Mouse (Mus musculus) midbrain, embryonic 16.5 days (tissue): ENCODE measurements around the gene Hs3st3b1. TPM values are rescaled to one million over a fixed set of nuclear protein-coding genes. Genes with fewer than 3 reads are reported as not detected.
A peak's percentile ranks its signal among the peaks of the same experiment; 100 is the strongest.

Experiments
- ATAC-seq: fragments of 200-750 bp; cut with Nextera tagmentation; 2 replicates; pipeline ENCODE4 v1.8.0; 2017; ENCODE audit warnings: moderate TSS enrichment
- H3K27ac ChIP-seq: fragments of 300-500 bp; sonication (generic); 2 replicates; pipeline ENCODE4 v1.5.1; 2014; ENCODE audit warnings: mild to moderate bottlenecking, low read length, mixed read lengths
- H3K27me3 ChIP-seq: fragments of 300-500 bp; sonication (generic); 2 replicates; pipeline ENCODE4 v1.6.1; 2014; ENCODE audit warnings: low read depth, low read length, mixed read lengths; ENCODE audit not compliant: control insufficient read depth, insufficient read depth
- H3K36me3 ChIP-seq: fragments of 300-500 bp; sonication (generic); 2 replicates; pipeline ENCODE4 v1.6.1; 2014; ENCODE audit warnings: mild to moderate bottlenecking, low read length, moderate library complexity, mixed read lengths; ENCODE audit not compliant: control insufficient read depth, insufficient read depth
- H3K4me1 ChIP-seq: fragments of 300-500 bp; sonication (generic); 2 replicates; pipeline ENCODE4 v1.6.1; 2014; ENCODE audit warnings: mild to moderate bottlenecking, low read length, mixed read lengths; ENCODE audit not compliant: control insufficient read depth, insufficient read depth
- H3K4me2 ChIP-seq: fragments of 300-500 bp; sonication (generic); 2 replicates; pipeline ENCODE4 v1.6.1; 2014; ENCODE audit warnings: mild to moderate bottlenecking, low read length, mixed read lengths
- H3K4me3 ChIP-seq: fragments of 300-500 bp; sonication (generic); 2 replicates; pipeline ENCODE4 v1.5.1; 2014; ENCODE audit warnings: low read depth, mild to moderate bottlenecking, low read length, moderate library complexity, mixed read lengths
- H3K9ac ChIP-seq: fragments of 300-500 bp; sonication (generic); 2 replicates; pipeline ENCODE4 v1.6.1; 2014; ENCODE audit warnings: low read depth, low read length, mixed read lengths
- H3K9me3 ChIP-seq: fragments of 300-500 bp; sonication (generic); replicated peaks from 2 replicates; pipeline ENCODE4 v1.6.1; 2014; ENCODE audit warnings: mild to moderate bottlenecking, low read length, mixed read lengths; ENCODE audit not compliant: control insufficient read depth, poor library complexity, severe bottlenecking
- WGBS: fragments of 180-500 bp; shearing (Covaris S2); extraction: QIAGEN DNeasy Blood & Tissue Kit; methylation state at CpG from one replicate; pipeline ENCODE4 v1.1.7; 2014; 5-methylcytosine and 5-hydroxymethylcytosine counted together
- polyA plus RNA-seq: library from polyadenylated mRNA; unstranded; fragments of >200 nt; fragmentation: Nextera tagmentation; extraction: Ambion mirVana; gene quantifications from 2 replicates; pipeline ENCODE4 v1.2.1, GENCODE M21; 2015

The Hs3st3b1 gene
- polyA plus RNA-seq, 1 experiment from 2014 or later, result 15.4 TPM

DNA sequence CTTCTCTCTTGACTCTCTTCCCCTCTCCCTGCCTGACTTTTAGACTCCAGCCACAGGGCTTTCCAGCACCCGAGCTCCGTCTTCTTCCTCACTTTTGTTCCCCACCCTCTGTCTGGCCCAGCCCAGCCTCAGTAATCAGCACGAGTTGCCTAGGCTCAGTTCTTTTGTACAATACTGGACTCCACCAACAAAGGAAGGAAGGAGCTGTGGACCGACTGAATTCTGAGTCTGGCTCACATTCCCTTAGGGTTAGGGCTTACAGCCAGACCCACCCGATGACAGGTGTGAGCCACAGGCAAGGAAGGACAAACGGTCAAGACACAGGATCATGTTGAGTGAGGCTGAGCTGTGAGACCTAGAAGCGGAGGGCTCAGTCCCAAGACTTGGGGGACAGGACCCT lies 34.7 kb upstream of the Hs3st3b1 start:
- no peak overlapping the region for H3K9ac ChIP-seq

GRCm38 (mm10) chr11:63953887-63954286 lies 31.8 kb upstream of the Hs3st3b1 start:
- Histone ChIP-seq H3K9me3 (no peaks in the 10 kb centered on the region), H3K4me3 (no peak overlapping the region), H3K4me1 (peaks cover 14% of the 10 kb centered on the region; the same call in 1 of the 2 replicates), H3K9ac (no peak overlapping the region), H3K4me2 (no peak overlapping the region), H3K27me3 (no peaks in the 10 kb centered on the region), H3K27ac (no peak overlapping the region), H3K36me3 (no peaks in the 10 kb centered on the region)
- no peak for ATAC-seq
- 71% methylated on average over 2 of the region's 2 CpGs for WGBS

More for the DNA sequence above, 34.7 kb upstream of the Hs3st3b1 start:
- H3K4me3 ChIP-seq, result no peak overlapping the region
- no peak overlapping the region for H3K4me2 ChIP-seq
- ATAC-seq, result no peak
- WGBS, result 18% methylated on average over 7 of the region's 7 CpGs
- H3K36me3 ChIP-seq, result no peaks in the 10 kb centered on the region
- H3K27me3 ChIP-seq, result no peaks in the 10 kb centered on the region
- H3K9me3 ChIP-seq, result no peaks in the 10 kb centered on the region
- H3K4me1 ChIP-seq, result peaks cover 14% of the 10 kb centered on the region; the same call in 1 of the 2 replicates
- H3K27ac ChIP-seq, result no peak overlapping the region

GRCm38 (mm10) chr11:63952743-63953191 lies 30.7 kb upstream of the Hs3st3b1 start:
- WGBS, result 12% methylated on average over 4 of the region's 4 CpGs
- H3K27me3 ChIP-seq, result no peaks in the 10 kb centered on the region
- H3K9me3 ChIP-seq, result no peaks in the 10 kb centered on the region
- no peaks in the 10 kb centered on the region for H3K36me3 ChIP-seq
- H3K4me1 ChIP-seq, result peaks cover 14% of the 10 kb centered on the region; the same call in 1 of the 2 replicates
- ATAC-seq, result no peak
- no peak overlapping the region; the same call in 1 of the 2 replicates for H3K4me2 ChIP-seq
- H3K4me3 ChIP-seq, result no peak overlapping the region
- no peak overlapping the region for H3K9ac ChIP-seq
- H3K27ac ChIP-seq, result no peak overlapping the region

GRCm38 (mm10) chr11:63951831-63952631 lies 29.9 kb upstream of the Hs3st3b1 start:
- H3K27me3 ChIP-seq, result no peaks in the 10 kb centered on the region
- peak overlapping the region; percentile 46 for H3K4me2 ChIP-seq
- no peak overlapping the region for H3K27ac ChIP-seq
- no peak overlapping the region for H3K4me3 ChIP-seq
- no peaks in the 10 kb centered on the region for H3K36me3 ChIP-seq
- 0 out of 2 replicates have a peak overlapping the region, but pooled peaks have one; percentile 2 for H3K9ac ChIP-seq
- peaks cover 14% of the 10 kb centered on the region; the same call in 1 of the 2 replicates for H3K4me1 ChIP-seq
- H3K9me3 ChIP-seq, result no peaks in the 10 kb centered on the region
- 6% methylated on average over 19 of the region's 19 CpGs for WGBS
- peak; percentile 73 for ATAC-seq

GRCm38 (mm10) chr11:63948371-63948770 lies 26.3 kb upstream of the Hs3st3b1 start:
- H3K9me3 ChIP-seq, result no peaks in the 10 kb centered on the region
- H3K36me3 ChIP-seq, result no peaks in the 10 kb centered on the region
- no peak overlapping the region for H3K4me3 ChIP-seq
- H3K4me2 ChIP-seq, result no peak overlapping the region
- H3K27ac ChIP-seq, result no peak overlapping the region
- no peak for ATAC-seq
- peaks cover 12% of the 10 kb centered on the region; the same call in 1 of the 2 replicates for H3K4me1 ChIP-seq
- 87% methylated on average over 11 of the region's 11 CpGs for WGBS
- no peak overlapping the region for H3K9ac ChIP-seq
- no peaks in the 10 kb centered on the region for H3K27me3 ChIP-seq

- 85% methylated on average over 2 of the region's 2 CpGs for WGBS
- H3K27me3 ChIP-seq, result no peaks in the 10 kb centered on the region
- ATAC-seq, result no peak
- no peaks in the 10 kb centered on the region for H3K9me3 ChIP-seq
- no peak overlapping the region for H3K27ac ChIP-seq
- no peaks in the 10 kb centered on the region for H3K36me3 ChIP-seq
- H3K4me3 ChIP-seq, result no peak overlapping the region
- H3K4me2 ChIP-seq, result no peak overlapping the region
- H3K9ac ChIP-seq, result no peak overlapping the region
- H3K4me1 ChIP-seq, result peaks cover 2% of the 10 kb centered on the region; the same call in 1 of the 2 replicates
These were observed 24.9 kb upstream of the Hs3st3b1 start for GRCm38 (mm10) chr11:63947024-63947423.

DNA sequence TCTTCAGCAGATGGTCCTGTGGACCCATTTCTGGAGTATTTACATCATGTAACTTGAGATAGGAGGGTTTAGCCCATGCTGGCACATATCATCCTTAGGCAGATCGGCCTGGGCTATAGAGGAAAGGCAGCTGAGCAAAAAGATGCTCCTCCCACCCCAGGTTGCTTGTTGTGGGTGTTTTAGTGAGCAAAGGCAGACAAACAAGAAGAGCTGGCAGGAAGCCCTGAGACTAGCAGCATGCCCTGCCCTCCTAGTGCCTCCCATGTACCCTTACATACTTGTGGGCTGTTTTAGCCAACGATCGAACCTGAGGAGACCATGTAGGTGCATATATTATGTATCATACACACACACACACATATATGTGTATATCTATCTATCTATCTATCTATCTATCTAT lies 21.9 kb upstream of the Hs3st3b1 start:
- H3K36me3 ChIP-seq, result no peaks in the 10 kb centered on the region
- 83% methylated on average over 3 of the region's 3 CpGs for WGBS
- ATAC-seq, result no peak
- H3K9me3 ChIP-seq, result no peaks in the 10 kb centered on the region
- no peak overlapping the region for H3K27ac ChIP-seq
- H3K4me1 ChIP-seq, result no peaks in the 10 kb centered on the region
- no peaks in the 10 kb centered on the region for H3K27me3 ChIP-seq
- no peak overlapping the region for H3K4me3 ChIP-seq
- H3K9ac ChIP-seq, result no peak overlapping the region
- no peak overlapping the region for H3K4me2 ChIP-seq

DNA sequence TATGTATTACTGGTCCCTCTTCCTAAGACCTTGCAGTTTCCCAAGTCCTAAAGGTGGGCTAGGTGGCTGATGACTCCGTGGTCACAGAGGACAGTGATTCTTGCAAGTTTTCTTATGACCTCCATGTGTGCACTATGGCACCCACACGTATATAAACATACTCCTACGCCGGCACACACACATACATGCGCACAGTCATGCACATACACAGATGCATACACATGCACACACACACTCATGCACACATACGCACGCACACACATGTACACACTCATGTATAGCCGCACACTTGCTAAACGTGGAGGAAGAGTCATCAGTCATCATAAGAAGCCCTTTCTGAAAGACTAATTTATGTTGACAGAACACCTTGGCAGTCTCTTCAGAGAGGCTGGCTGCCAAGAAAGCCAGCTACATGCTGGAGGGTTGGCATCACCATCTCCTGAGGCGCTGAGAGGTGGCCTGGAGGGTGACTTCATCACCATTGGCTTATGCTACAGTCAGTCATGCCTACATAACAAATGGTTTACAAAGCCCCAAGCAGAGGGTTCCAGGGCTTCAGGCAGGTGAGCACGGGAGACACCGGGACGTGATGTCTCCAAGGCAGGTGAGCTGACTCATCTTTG lies 21.3 kb upstream of the Hs3st3b1 start:
- H3K4me3 ChIP-seq, result no peak overlapping the region
- ATAC-seq, result no peak
- WGBS, result 94% methylated on average over 13 of the region's 13 CpGs

GRCm38 (mm10) chr11:63942177-63942576 lies 20.1 kb upstream of the Hs3st3b1 start:
- Histone ChIP-seq H3K9me3 (no peaks in the 10 kb centered on the region), H3K9ac (no peak overlapping the region), H3K4me1 (no peaks in the 10 kb centered on the region), H3K4me2 (no peak overlapping the region), H3K4me3 (no peak overlapping the region), H3K36me3 (no peaks in the 10 kb centered on the region), H3K27me3 (no peaks in the 10 kb centered on the region), H3K27ac (no peak overlapping the region)
- 81% methylated on average over 8 of the region's 8 CpGs for WGBS
- ATAC-seq, result no peak

More for the DNA sequence above, 21.3 kb upstream of the Hs3st3b1 start:
- H3K4me1 ChIP-seq, result no peaks in the 10 kb centered on the region
- no peak overlapping the region for H3K27ac ChIP-seq
- no peaks in the 10 kb centered on the region for H3K27me3 ChIP-seq
- H3K9ac ChIP-seq, result no peak overlapping the region
- no peaks in the 10 kb centered on the region for H3K36me3 ChIP-seq
- no peaks in the 10 kb centered on the region for H3K9me3 ChIP-seq
- no peak overlapping the region for H3K4me2 ChIP-seq
